Comparison of ENCODE assay signal across 8 mouse cellular contexts in genomic region chr17:25285033-25285432, GRCm38 (mm10). TPM values are rescaled to one million over a fixed set of nuclear protein-coding genes. Genes with fewer than 3 reads are reported as not detected.
A peak's percentile ranks its signal among the peaks of the same experiment; 100 is the strongest.
DNase-seq lines count a peak whose midpoint lies in the region; ATAC-seq and TF ChIP-seq lines count a peak whose summit lies in the region.

No protein-coding gene starts in this region.

- no peak overlapping the region for H3K4me2 ChIP-seq in forebrain, embryonic 15.5 days (replicated peaks)
- H3K4me2 ChIP-seq in lung, embryonic 16.5 days (ENCODE audit: low read depth, low read length), result no peak overlapping the region

- no peak for ATAC-seq in forebrain, embryonic 15.5 days (replicated peaks)
- peak; percentile 68; the same call in 1 of the 2 replicates for ATAC-seq in cerebellum, adult (ENCODE audit: insufficient number of reproducible peaks, low FRiP score, low TSS enrichment)
- peak; percentile 36; the same call in 1 of the 2 replicates for ATAC-seq in lung, embryonic 16.5 days (ENCODE audit: low read depth)

- H3K27me3 ChIP-seq in forebrain, embryonic 10.5 days (ENCODE audit: poor library complexity, severe bottlenecking), result no peaks in the 10 kb centered on the region
- H3K27me3 ChIP-seq in forebrain, embryonic 15.5 days, result no peaks in the 10 kb centered on the region
- no peaks in the 10 kb centered on the region for H3K27me3 ChIP-seq in lung, embryonic 16.5 days (ENCODE audit: control insufficient read depth, insufficient read depth, low read depth, low read length)

- H3K27ac ChIP-seq in forebrain, embryonic 10.5 days, result no peak overlapping the region
- no peak overlapping the region for H3K27ac ChIP-seq in forebrain, embryonic 15.5 days (replicated peaks)
- H3K27ac ChIP-seq in ES-E14 (ENCODE audit: insufficient read depth, low read depth, low read length, poor library complexity, severe bottlenecking), result no peak overlapping the region
- H3K27ac ChIP-seq in lung, embryonic 16.5 days (ENCODE audit: low read length), result no peak overlapping the region

- no peaks in the 10 kb centered on the region for H3K4me1 ChIP-seq in forebrain, embryonic 10.5 days
- no peaks in the 10 kb centered on the region for H3K4me1 ChIP-seq in forebrain, embryonic 15.5 days
- peaks cover 0 to 8% of the 10 kb centered on the region in 2 experiments; a peak in 1 of 4 replicates for H3K4me1 ChIP-seq in ES-E14 (ENCODE audit: control insufficient read depth in 2 of 2, insufficient read depth in 2 of 2, low read length in 2 of 2, poor library complexity in 1 of 2)
- H3K4me1 ChIP-seq in lung, embryonic 16.5 days (replicated peaks; ENCODE audit: control insufficient read depth, insufficient read depth, low read length), result no peaks in the 10 kb centered on the region

- 15% methylated on average over 3 of the region's 3 CpGs for WGBS in forebrain, embryonic 10.5 days
- WGBS in forebrain, embryonic 15.5 days, result 15% methylated on average over 3 of the region's 3 CpGs
- 20% methylated on average over 3 of the region's 3 CpGs for WGBS in lung, embryonic 16.5 days

- H3K9me3 ChIP-seq in forebrain, embryonic 10.5 days, result no peaks in the 10 kb centered on the region
- H3K9me3 ChIP-seq in forebrain, embryonic 15.5 days, result no peaks in the 10 kb centered on the region
- H3K9me3 ChIP-seq in ES-E14 (ENCODE audit: control insufficient read depth, insufficient read depth, low read depth, low read length), result no peaks in the 10 kb centered on the region
- H3K9me3 ChIP-seq in lung, embryonic 16.5 days (ENCODE audit: control insufficient read depth, low read length), result no peaks in the 10 kb centered on the region; the same call in 1 of the 2 replicates

- peak; percentile 46 for DNase-seq in forebrain, embryonic 10.5 days (ENCODE audit: extremely low spot score, low spot score)
- DNase-seq in ES-E14 (ENCODE audit: low read depth, low spot score), result peak; percentile 87
- peak; percentile 28 to 44 for DNase-seq in gastrocnemius, adult 8-10 months (ENCODE audit: low spot score in 2 of 2)
- DNase-seq in kidney, postnatal 25 days, result peak; percentile 86 to 89
- DNase-seq in right cerebral cortex, postnatal 25 days, result peak; percentile 20

- H3K9ac ChIP-seq in forebrain, embryonic 15.5 days (replicated peaks), result no peak overlapping the region
- H3K9ac ChIP-seq in ES-E14 (ENCODE audit: insufficient read depth, low read depth, low read length, poor library complexity, severe bottlenecking), result peak overlapping the region; percentile 27; the same call in 1 of the 2 replicates
- H3K9ac ChIP-seq in lung, embryonic 16.5 days (ENCODE audit: low read length), result no peak overlapping the region

- no peaks in the 10 kb centered on the region for H3K36me3 ChIP-seq in forebrain, embryonic 10.5 days (replicated peaks)
- H3K36me3 ChIP-seq in forebrain, embryonic 15.5 days, result no peaks in the 10 kb centered on the region
- no peaks in the 10 kb centered on the region for H3K36me3 ChIP-seq in ES-E14 (ENCODE audit: control insufficient read depth, insufficient read depth, low read length, poor library complexity, severe bottlenecking)
- H3K36me3 ChIP-seq in lung, embryonic 16.5 days (ENCODE audit: control insufficient read depth, insufficient read depth, low read length), result no peaks in the 10 kb centered on the region

- H3K4me3 ChIP-seq in forebrain, embryonic 10.5 days, result no peak overlapping the region
- H3K4me3 ChIP-seq in forebrain, embryonic 15.5 days, result no peak overlapping the region
- no peak overlapping the region for H3K4me3 ChIP-seq in ES-E14 (ENCODE audit: insufficient read depth in 1 of 2, low read depth in 1 of 2, low read length in 2 of 2, poor library complexity in 1 of 2, severe bottlenecking in 1 of 2)
- H3K4me3 ChIP-seq in lung, embryonic 16.5 days (ENCODE audit: low read length), result no peak overlapping the region

- in situ Hi-C loops in ES-E14 (cut with MboI; ENCODE audit: low sequenced_read_pairs in 2 of 2, unreplicated experiment in 2 of 2), result no loop called here

TF ChIP-seq in ES-E14, 5 proteins besides CTCF, POLR2A, EP300 and RAD21:
- TF ChIP-seq ZNF384 (IDR thresholded peaks at IDR 0.05; ENCODE audit: low read depth, low read length), result no peak
- no peak for TF ChIP-seq CHD2 (IDR thresholded peaks at IDR 0.05; ENCODE audit: low read depth, low read length)
- no peak for TF ChIP-seq MAFK (IDR thresholded peaks at IDR 0.05; ENCODE audit: insufficient read depth, low read depth, low read length)
- TF ChIP-seq ZC3H11A (IDR thresholded peaks at IDR 0.05; ENCODE audit: borderline replicate concordance, low read depth, low read length), result no peak
- TF ChIP-seq HCFC1 (IDR thresholded peaks at IDR 0.05; ENCODE audit: borderline replicate concordance, insufficient read depth, low read length), result no peak

RNA-seq across cellular contexts. Expression of gene Ube2i, which starts 10.6 kb away (rescaled TPM):
- 919 and 925 TPM in 2 replicates for polyA plus RNA-seq in forebrain, embryonic 10.5 days (2016; fragmentation: Nextera tagmentation; extraction: Ambion mirVana)
- polyA plus RNA-seq in forebrain, embryonic 15.5 days (2015; fragmentation: Nextera tagmentation; extraction: Ambion mirVana), result 680 and 683 TPM in 2 replicates
- total RNA-seq in ES-E14 (2012; rRNA removed), result 427 and 443 TPM in 2 replicates
- total RNA-seq in gastrocnemius, adult 8-10 months (2022), result 10 to 100 TPM; 57.0 to 66.7 (median 58.0) TPM
- 625 and 662 TPM in 2 replicates for polyA plus RNA-seq in lung, embryonic 16.5 days (2015; fragmentation: Nextera tagmentation; extraction: Ambion mirVana)

RNA-seq across cellular contexts. Expression of gene Prss34, which starts 13.2 kb away (rescaled TPM):
- not detected in 2 replicates for polyA plus RNA-seq in forebrain, embryonic 10.5 days (2016; fragmentation: Nextera tagmentation; extraction: Ambion mirVana)
- polyA plus RNA-seq in forebrain, embryonic 15.5 days (2015; fragmentation: Nextera tagmentation; extraction: Ambion mirVana), result 0.18 TPM in 1 of 2 replicates, not detected in the other
- total RNA-seq in ES-E14 (2012; rRNA removed), result not detected in 2 replicates
- under 1 TPM; 0.27 to 0.56 (median 0.33) TPM for total RNA-seq in gastrocnemius, adult 8-10 months (2022)
- polyA plus RNA-seq in lung, embryonic 16.5 days (2015; fragmentation: Nextera tagmentation; extraction: Ambion mirVana), result 0.80 and 0.82 TPM in 2 replicates

RNA-seq across cellular contexts. Expression of gene Prss28, which starts 23.4 kb away (rescaled TPM):
- polyA plus RNA-seq in forebrain, embryonic 10.5 days (2016; fragmentation: Nextera tagmentation; extraction: Ambion mirVana), result not detected in 2 replicates
- polyA plus RNA-seq in forebrain, embryonic 15.5 days (2015; fragmentation: Nextera tagmentation; extraction: Ambion mirVana), result not detected in 2 replicates
- total RNA-seq in ES-E14 (2012; rRNA removed), result not detected in 2 replicates
- not detected for total RNA-seq in gastrocnemius, adult 8-10 months (2022)
- polyA plus RNA-seq in lung, embryonic 16.5 days (2015; fragmentation: Nextera tagmentation; extraction: Ambion mirVana), result not detected in 2 replicates

RNA-seq across cellular contexts. Expression of gene Baiap3, which starts 28.9 kb away (rescaled TPM):
- polyA plus RNA-seq in forebrain, embryonic 10.5 days (2016; fragmentation: Nextera tagmentation; extraction: Ambion mirVana), result 0.53 and 0.59 TPM in 2 replicates
- 7.2 and 10.1 TPM in 2 replicates for polyA plus RNA-seq in forebrain, embryonic 15.5 days (2015; fragmentation: Nextera tagmentation; extraction: Ambion mirVana)
- total RNA-seq in ES-E14 (2012; rRNA removed), result 1.4 and 1.9 TPM in 2 replicates
- not detected for total RNA-seq in gastrocnemius, adult 8-10 months (2022)
- polyA plus RNA-seq in lung, embryonic 16.5 days (2015; fragmentation: Nextera tagmentation; extraction: Ambion mirVana), result 1.3 and 1.6 TPM in 2 replicates

RNA-seq across cellular contexts. Expression of gene Prss29, which starts 33.4 kb away (rescaled TPM):
- not detected in 2 replicates for polyA plus RNA-seq in forebrain, embryonic 10.5 days (2016; fragmentation: Nextera tagmentation; extraction: Ambion mirVana)
- polyA plus RNA-seq in forebrain, embryonic 15.5 days (2015; fragmentation: Nextera tagmentation; extraction: Ambion mirVana), result not detected in 2 replicates
- total RNA-seq in ES-E14 (2012; rRNA removed), result not detected in 2 replicates
- total RNA-seq in gastrocnemius, adult 8-10 months (2022), result not detected
- not detected in 2 replicates for polyA plus RNA-seq in lung, embryonic 16.5 days (2015; fragmentation: Nextera tagmentation; extraction: Ambion mirVana)

Comparison
In these comparisons a context has a peak if more than half of its experiments do, and no peak if none do; other contexts are left out.
1. DNase-seq: peak in every context shown above with its lines; median percentile 88 in kidney, postnatal 25 days; 87 in ES-E14; 46 in forebrain, embryonic 10.5 days; 36 in gastrocnemius, adult 8-10 months; 20 in right cerebral cortex, postnatal 25 days.